Mouse (Mus musculus): Measurements from ENCODE around the gene Nisch.

GRCm38 (mm10) chr14:31212499-31212898 is 4.2 kb downstream of the Nisch start:
- TF ChIP-seq ZC3H11A (IDR thresholded peaks at IDR 0.05; ENCODE audit: borderline replicate concordance, low read depth, low read length) (no peak), HCFC1 (IDR thresholded peaks at IDR 0.05; ENCODE audit: borderline replicate concordance, insufficient read depth, low read length) (no peak), ZNF384 (IDR thresholded peaks at IDR 0.05; ENCODE audit: low read depth, low read length) (no peak), CHD2 (IDR thresholded peaks at IDR 0.05; ENCODE audit: low read depth, low read length) (no peak)

Measured in ES-E14 (cell line).